Mouse (Mus musculus) large intestine, adult 2 months (tissue): ENCODE measurements around the gene Rps15a. TPM values are rescaled to one million over a fixed set of nuclear protein-coding genes. Genes with fewer than 3 reads are reported as not detected.

Source experiments
- polyA plus RNA-seq: library from polyadenylated mRNA; depleted of rRNA; stranded (reverse); fragments of >200 nt; gene quantifications from 2 replicates; pipeline ENCODE4 v1.2.3, GENCODE M21; 2012; rRNA removed

Rps15a gene
- polyA plus RNA-seq, 1 experiment = 1,443 TPM

Other genes with a start within 250 kb of the Rps15a start
- gene Arl6ip1, start 13.5 kb upstream of the Rps15a start, polyA plus RNA-seq = 123 and 183 TPM in 2 replicates
- 16.9 and 36.3 TPM in 2 replicates for gene Smg1, start 127.5 kb upstream of the Rps15a start, polyA plus RNA-seq